Mouse (Mus musculus): ENCODE measurements around the gene Cd36. TPM values are rescaled to one million over a fixed set of nuclear protein-coding genes. Genes with fewer than 3 reads are reported as not detected.
"Not testable (repeated sequence)": the region's sequence is repeated elsewhere in the genome, so short reads cannot be mapped to it uniquely, and the experiment has no call there.

Gene Cd36
- 4.4 and 4.8 TPM in 2 replicates for polyA plus RNA-seq (2016; fragmentation: Nextera tagmentation; extraction: Ambion mirVana)

DNA sequence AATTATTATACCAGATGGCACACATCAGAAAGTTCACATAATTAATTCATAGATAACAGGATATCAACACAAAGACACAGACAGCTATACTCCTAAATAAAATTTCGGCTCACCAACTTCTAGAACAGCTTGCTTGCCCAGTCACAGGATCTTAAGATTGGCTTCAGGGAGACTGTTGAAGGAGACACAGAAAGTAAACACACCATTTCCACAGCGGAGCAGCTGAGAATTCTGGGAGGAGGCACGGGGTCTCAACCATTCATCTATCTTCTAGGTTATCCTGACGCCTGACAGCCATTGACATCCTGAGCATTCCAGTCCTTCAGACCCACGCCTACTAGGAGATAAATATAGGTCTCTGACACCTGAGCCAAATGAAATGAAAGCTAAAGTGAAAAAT is at the start of gene Cd36:
TSS of gene Cd36 (minus strand) at position 204 of the 400 bp plus-strand sequence.
- Histone ChIP-seq H3K4me3 (no peak within 1 kb of the TSS), H3K27ac (no peak within 1 kb of the TSS), H3K4me2 (replicated peaks) (no peak within 1 kb of the TSS), H3K36me3 (no peaks in the 10 kb centered on the region), H3K9me3 (replicated peaks) (no peaks in the 10 kb centered on the region), H3K4me1 (0 out of 2 replicates have a peak, but pooled peaks cover 2% of the 10 kb centered on the region), H3K27me3 (no peaks in the 10 kb centered on the region), H3K9ac (no peak within 1 kb of the TSS)
- ATAC-seq (ENCODE audit: low FRiP score), result no peak
- WGBS, result 60% methylated on average over 5 of the region's 5 CpGs

DNA sequence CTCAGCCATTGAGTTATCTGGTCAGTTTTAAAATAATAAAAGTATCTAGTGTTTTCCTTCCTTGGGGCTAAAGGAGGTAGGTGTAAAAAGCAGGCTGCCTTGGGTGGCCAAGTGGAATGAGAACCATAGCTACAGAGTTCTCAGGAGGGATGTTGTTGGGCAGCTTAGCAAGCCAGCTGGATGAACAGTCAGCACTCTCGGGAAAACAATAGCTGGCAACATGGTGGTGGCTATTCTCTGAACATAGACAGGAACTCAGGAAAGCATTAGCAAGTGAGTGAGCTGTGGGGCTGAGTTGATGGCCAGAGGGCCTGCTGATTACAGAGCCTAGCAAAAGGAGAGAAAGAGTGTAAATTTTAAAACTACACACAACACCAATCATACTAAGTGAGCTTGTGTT is 45.9 kb upstream of the Cd36 start:
- Histone ChIP-seq H3K4me3 (no peak overlapping the region), H3K4me1 (no peaks in the 10 kb centered on the region), H3K36me3 (no peaks in the 10 kb centered on the region), H3K27ac (no peak overlapping the region), H3K27me3 (no peaks in the 10 kb centered on the region), H3K9ac (no peak overlapping the region), H3K9me3 (replicated peaks) (no peaks in the 10 kb centered on the region), H3K4me2 (replicated peaks) (no peak overlapping the region)
- ATAC-seq (ENCODE audit: low FRiP score), result no peak
- 55% methylated on average over 1 of the region's 1 CpGs for WGBS

DNA sequence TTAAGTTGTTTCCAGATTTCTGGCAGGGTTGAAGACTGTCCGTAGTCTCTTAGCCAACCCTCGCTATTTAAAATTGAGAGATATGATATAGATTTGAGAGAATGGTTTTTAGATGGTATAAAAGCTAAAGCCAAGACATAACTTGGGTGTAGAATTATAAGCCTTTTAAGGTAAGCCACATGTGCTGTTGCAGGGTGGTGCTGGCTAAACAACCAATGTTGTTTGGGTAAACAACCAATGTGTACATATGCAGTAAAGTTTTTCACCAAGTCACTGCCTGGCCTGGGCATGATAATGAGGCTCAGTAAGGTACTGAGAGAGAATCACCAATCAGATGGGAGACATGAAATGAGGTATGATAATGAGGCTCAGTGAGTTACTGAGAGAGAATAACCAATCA is 43.0 kb upstream of the Cd36 start:
- 99% methylated on average over 2 of the region's 2 CpGs for WGBS

GRCm38 (mm10) chr5:17929006-17929567 is 40.5 kb upstream of the Cd36 start:
- WGBS, result 54% methylated on average over 7 of the region's 7 CpGs
- ATAC-seq (ENCODE audit: low FRiP score), result no peak
- no peak overlapping the region for H3K4me3 ChIP-seq

More for the DNA sequence above, 43.0 kb upstream of the Cd36 start:
- H3K4me2 ChIP-seq (replicated peaks); H3K27ac ChIP-seq; H3K4me3 ChIP-seq; H3K9ac ChIP-seq; H3K36me3 ChIP-seq; ATAC-seq (ENCODE audit: low FRiP score); H3K4me1 ChIP-seq; H3K9me3 ChIP-seq (replicated peaks); H3K27me3 ChIP-seq: not testable (repeated sequence)

DNA sequence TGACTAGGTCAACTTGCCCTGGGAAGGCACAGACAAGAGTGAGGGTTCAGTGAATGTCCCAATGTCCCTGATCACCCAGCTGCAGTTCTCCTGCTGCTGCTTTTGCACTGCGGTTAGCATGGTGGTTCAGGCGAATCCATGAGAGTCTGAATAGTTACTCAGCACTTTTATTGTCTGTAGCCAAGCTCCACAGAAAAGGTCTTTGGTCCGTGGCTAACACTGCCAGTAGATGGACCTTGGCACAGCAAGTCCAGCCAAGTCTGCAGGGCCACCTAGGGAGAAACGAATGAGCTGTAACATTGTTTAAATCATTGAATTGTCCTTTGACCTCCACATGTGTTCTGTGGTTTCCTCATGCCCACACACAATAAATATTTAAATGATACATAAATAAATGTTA is 39.9 kb upstream of the Cd36 start:
- Histone ChIP-seq H3K36me3 (no peaks in the 10 kb centered on the region), H3K27me3 (no peaks in the 10 kb centered on the region), H3K9ac (no peak overlapping the region), H3K4me3 (no peak overlapping the region), H3K4me1 (0 out of 2 replicates have a peak, but pooled peaks cover 4% of the 10 kb centered on the region), H3K27ac (no peak overlapping the region), H3K4me2 (replicated peaks) (no peak overlapping the region), H3K9me3 (replicated peaks) (no peaks in the 10 kb centered on the region)
- ATAC-seq (ENCODE audit: low FRiP score), result no peak
- WGBS, result 14% methylated on average over 4 of the region's 4 CpGs

More at GRCm38 (mm10) chr5:17929006-17929567, 40.5 kb upstream of the Cd36 start:
- no peak overlapping the region for H3K4me2 ChIP-seq (replicated peaks)
- H3K9ac ChIP-seq, result no peak overlapping the region
- no peaks in the 10 kb centered on the region for H3K27me3 ChIP-seq
- H3K4me1 ChIP-seq, result 0 out of 2 replicates have a peak, but pooled peaks cover 4% of the 10 kb centered on the region
- no peak overlapping the region for H3K27ac ChIP-seq
- H3K9me3 ChIP-seq (replicated peaks), result no peaks in the 10 kb centered on the region
- no peaks in the 10 kb centered on the region for H3K36me3 ChIP-seq

- Histone ChIP-seq H3K4me1 (0 out of 2 replicates have a peak, but pooled peaks cover 4% of the 10 kb centered on the region), H3K27ac (no peak overlapping the region), H3K27me3 (no peaks in the 10 kb centered on the region), H3K9ac (no peak overlapping the region), H3K9me3 (replicated peaks) (no peaks in the 10 kb centered on the region), H3K36me3 (no peaks in the 10 kb centered on the region), H3K4me3 (no peak overlapping the region), H3K4me2 (replicated peaks) (no peak overlapping the region)
- ATAC-seq (ENCODE audit: low FRiP score), result no peak
- WGBS, result 43% methylated on average over 2 of the region's 2 CpGs
These were observed 35.5 kb upstream of the Cd36 start for GRCm38 (mm10) chr5:17924085-17924518.

GRCm38 (mm10) chr5:17923648-17924047 is 35.0 kb upstream of the Cd36 start:
- Histone ChIP-seq H3K9me3 (replicated peaks) (no peaks in the 10 kb centered on the region), H3K36me3 (no peaks in the 10 kb centered on the region), H3K27ac (no peak overlapping the region), H3K27me3 (no peaks in the 10 kb centered on the region), H3K4me1 (0 out of 2 replicates have a peak, but pooled peaks cover 4% of the 10 kb centered on the region), H3K4me2 (replicated peaks) (no peak overlapping the region), H3K9ac (no peak overlapping the region), H3K4me3 (no peak overlapping the region)
- WGBS, result 78% methylated on average over 3 of the region's 3 CpGs
- no peak for ATAC-seq (ENCODE audit: low FRiP score)

GRCm38 (mm10) chr5:17918966-17919365 is 30.4 kb upstream of the Cd36 start:
- H3K36me3 ChIP-seq, result no peaks in the 10 kb centered on the region
- H3K27ac ChIP-seq, result no peak overlapping the region
- no peak overlapping the region for H3K4me2 ChIP-seq (replicated peaks)
- no peak overlapping the region for H3K4me3 ChIP-seq
- no peaks in the 10 kb centered on the region for H3K4me1 ChIP-seq
- 79% methylated on average over 5 of the region's 5 CpGs for WGBS
- ATAC-seq (ENCODE audit: low FRiP score), result no peak
- H3K9ac ChIP-seq, result no peak overlapping the region
- no peaks in the 10 kb centered on the region for H3K9me3 ChIP-seq (replicated peaks)
- H3K27me3 ChIP-seq, result no peaks in the 10 kb centered on the region

DNA sequence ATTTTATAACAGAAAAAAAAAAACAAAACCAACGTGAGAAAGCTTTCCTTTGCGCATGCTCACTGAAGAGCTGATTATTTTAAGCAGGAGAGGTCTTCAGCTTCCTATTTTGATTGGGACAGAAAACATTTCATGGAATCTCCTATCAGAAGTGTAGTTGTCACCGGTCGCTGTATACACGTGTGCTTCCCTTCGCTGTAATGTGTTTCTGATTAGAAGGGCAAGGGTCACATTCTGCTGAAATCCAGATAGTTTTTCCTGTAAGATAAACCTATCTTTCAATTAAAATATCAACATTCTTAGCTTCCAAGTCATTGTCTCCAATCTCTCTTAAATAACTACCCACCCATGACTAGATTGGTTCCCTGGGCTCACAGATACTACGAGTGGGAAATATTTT is 16.2 kb upstream of the Cd36 start:
- H3K36me3 ChIP-seq, result no peaks in the 10 kb centered on the region
- no peak overlapping the region for H3K4me3 ChIP-seq
- no peaks in the 10 kb centered on the region for H3K9me3 ChIP-seq (replicated peaks)
- H3K4me2 ChIP-seq (replicated peaks), result no peak overlapping the region
- no peaks in the 10 kb centered on the region for H3K4me1 ChIP-seq
- ATAC-seq (ENCODE audit: low FRiP score), result no peak
- no peaks in the 10 kb centered on the region for H3K27me3 ChIP-seq
- H3K9ac ChIP-seq, result no peak overlapping the region
- no peak overlapping the region for H3K27ac ChIP-seq
- WGBS, result 70% methylated on average over 7 of the region's 7 CpGs

DNA sequence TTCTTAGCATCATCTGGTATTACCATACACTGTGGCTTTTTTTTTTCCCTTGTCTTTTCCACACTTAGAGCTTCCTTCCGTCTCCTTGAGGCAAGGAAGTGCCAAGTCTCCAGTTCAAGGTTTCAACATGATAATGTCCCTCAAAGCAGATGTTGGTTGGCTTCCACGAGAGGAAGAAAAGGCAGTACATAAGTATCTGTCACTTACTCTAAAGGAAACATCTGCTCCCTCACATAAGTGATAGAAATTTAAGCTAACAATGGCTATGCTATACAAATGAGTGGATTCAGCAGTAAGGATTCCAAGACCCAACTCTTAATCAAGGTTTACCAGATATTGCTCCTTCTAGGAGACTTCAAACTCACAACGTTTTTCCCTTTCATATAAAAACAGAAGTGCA is 10.3 kb upstream of the Cd36 start:
- Histone ChIP-seq H3K27me3 (no peaks in the 10 kb centered on the region), H3K36me3 (no peaks in the 10 kb centered on the region), H3K9me3 (replicated peaks) (no peaks in the 10 kb centered on the region), H3K27ac (no peak overlapping the region), H3K4me3 (no peak overlapping the region), H3K9ac (no peak overlapping the region), H3K4me1 (no peaks in the 10 kb centered on the region), H3K4me2 (replicated peaks) (no peak overlapping the region)
- no peak for ATAC-seq (ENCODE audit: low FRiP score)
- WGBS, result 75% methylated on average over 3 of the region's 3 CpGs

DNA sequence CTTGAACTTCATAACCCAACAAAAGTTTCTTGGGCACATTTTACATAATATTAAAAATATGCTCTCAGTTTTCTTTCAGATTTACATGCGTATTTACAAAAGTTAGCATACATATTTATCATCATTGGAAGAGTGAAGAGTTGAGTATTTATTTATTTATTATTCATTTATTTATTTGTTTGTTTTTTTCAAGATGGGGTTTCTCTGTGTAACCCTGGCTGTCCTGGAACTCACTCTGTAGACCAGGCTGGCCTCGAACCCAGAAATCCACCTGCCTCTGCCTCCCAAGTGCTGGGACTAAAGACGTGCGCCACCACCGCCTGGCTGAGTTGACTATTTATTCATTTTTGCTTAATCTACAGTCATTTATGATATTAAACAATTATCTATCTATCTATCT is 9.0 kb upstream of the Cd36 start:
- not testable (repeated sequence) for H3K27me3 ChIP-seq; H3K4me2 ChIP-seq (replicated peaks); H3K36me3 ChIP-seq; H3K9me3 ChIP-seq (replicated peaks); ATAC-seq (ENCODE audit: low FRiP score); H3K4me1 ChIP-seq; H3K9ac ChIP-seq; H3K4me3 ChIP-seq; H3K27ac ChIP-seq
- 93% methylated on average over 5 of the region's 5 CpGs for WGBS

GRCm38 (mm10) chr5:17893577-17894172 is 5.1 kb upstream of the Cd36 start:
- no peaks in the 10 kb centered on the region for H3K27me3 ChIP-seq
- no peak overlapping the region for H3K27ac ChIP-seq
- no peak for ATAC-seq (ENCODE audit: low FRiP score)
- H3K4me1 ChIP-seq, result 0 out of 2 replicates have a peak, but pooled peaks cover under 1% of the 10 kb centered on the region
- no peaks in the 10 kb centered on the region for H3K36me3 ChIP-seq
- no peaks in the 10 kb centered on the region for H3K9me3 ChIP-seq (replicated peaks)
- no peak overlapping the region for H3K4me3 ChIP-seq
- H3K9ac ChIP-seq, result no peak overlapping the region
- WGBS, result 57% methylated on average over 2 of the region's 2 CpGs
- no peak overlapping the region for H3K4me2 ChIP-seq (replicated peaks)

GRCm38 (mm10) chr5:17889291-17889690 is 690 bp upstream of the Cd36 start:
- H3K27ac ChIP-seq, result no peak overlapping the region
- H3K4me1 ChIP-seq, result 0 out of 2 replicates have a peak, but pooled peaks cover 2% of the 10 kb centered on the region
- ATAC-seq (ENCODE audit: low FRiP score), result no peak
- 82% methylated on average over 1 of the region's 1 CpGs for WGBS
- no peak overlapping the region for H3K9ac ChIP-seq
- no peaks in the 10 kb centered on the region for H3K9me3 ChIP-seq (replicated peaks)
- H3K36me3 ChIP-seq, result no peaks in the 10 kb centered on the region
- H3K27me3 ChIP-seq, result no peaks in the 10 kb centered on the region
- no peak overlapping the region for H3K4me2 ChIP-seq (replicated peaks)
- no peak overlapping the region for H3K4me3 ChIP-seq
